Mouse (Mus musculus) stomach, postnatal 0 days (tissue): Measurements from ENCODE around the gene Mrpl52.

ENCODE experiments used
- CTCF ChIP-seq: IDR thresholded peaks from 2 replicates; pipeline ENCODE4 v1.5.1; 2016; ENCODE audit warnings: antibody characterized with exemption, low read depth, mild to moderate bottlenecking, moderate library complexity
- EP300 ChIP-seq: optimal IDR thresholded peaks from 2 replicates; pipeline ENCODE3; 2016; ENCODE audit warnings: antibody characterized with exemption

DNA sequence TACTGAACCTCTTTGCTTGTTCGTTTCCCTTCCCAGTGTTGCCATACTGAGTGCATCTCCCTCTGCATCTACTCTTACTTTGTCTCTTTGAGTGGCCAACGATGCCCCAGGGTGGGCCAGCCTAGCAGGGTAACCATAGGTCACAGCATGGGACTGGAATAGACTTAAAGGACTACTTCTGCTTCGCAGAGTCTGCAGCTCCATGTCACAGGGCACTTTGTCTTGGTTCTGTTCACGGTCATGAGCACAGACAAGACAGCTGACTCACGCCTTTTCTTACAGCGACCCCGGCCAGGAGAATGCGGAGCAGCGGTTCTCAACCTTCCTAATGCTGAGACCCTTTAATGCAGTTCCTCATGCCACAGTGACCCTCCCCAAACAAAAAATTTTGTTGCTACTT, 44.1 kb upstream of the Mrpl52 start:
- TF ChIP-seq CTCF (no peak), EP300 (no peak)
